Mouse (Mus musculus) NIH3T3 (cell line): ENCODE measurements around the gene Gm20662.

Experiments used
- DNase-seq: peaks from one replicate; pipeline ENCODE4 v3.0.0-alpha.2; 2012; ENCODE audit warnings: low read depth

Gene Gm20662

GRCm38 (mm10) chr9:108054331-108055040 is 58.3 kb downstream of the Gm20662 start:
- DNase-seq: no peak

GRCm38 (mm10) chr9:108055061-108055460 is 58.9 kb downstream of the Gm20662 start:
- no peak for DNase-seq

GRCm38 (mm10) chr9:108055661-108056237 is 59.6 kb downstream of the Gm20662 start:
- no peak for DNase-seq

- DNase-seq: no peak
Observed at GRCm38 (mm10) chr9:108056361-108057261, 60.5 kb downstream of the Gm20662 start.

GRCm38 (mm10) chr9:108057262-108057562 is 61.1 kb downstream of the Gm20662 start:
- DNase-seq: no peak

- DNase-seq: no peak
Observed at GRCm38 (mm10) chr9:108058291-108058690, 62.1 kb downstream of the Gm20662 start.

- DNase-seq: no peak
Observed at GRCm38 (mm10) chr9:108062142-108062541, 66.0 kb downstream of the Gm20662 start.

GRCm38 (mm10) chr9:108063361-108063760 is 67.2 kb downstream of the Gm20662 start:
- no peak for DNase-seq

- DNase-seq: peak; percentile 76
Observed at GRCm38 (mm10) chr9:108065491-108066011, 69.4 kb downstream of the Gm20662 start.

GRCm38 (mm10) chr9:108067199-108067598 is 71.0 kb downstream of the Gm20662 start:
- no peak for DNase-seq

GRCm38 (mm10) chr9:108067900-108068299 is 71.8 kb downstream of the Gm20662 start:
- peak; percentile 90 for DNase-seq

GRCm38 (mm10) chr9:108069007-108069406 is 72.9 kb downstream of the Gm20662 start:
- DNase-seq: no peak

GRCm38 (mm10) chr9:108069529-108069928 is 73.4 kb downstream of the Gm20662 start:
- no peak for DNase-seq

- DNase-seq: no peak
Observed at GRCm38 (mm10) chr9:108071801-108072200, 75.7 kb downstream of the Gm20662 start.

GRCm38 (mm10) chr9:108072481-108072924 is 76.4 kb downstream of the Gm20662 start:
- no peak for DNase-seq

GRCm38 (mm10) chr9:108073141-108073930 is 77.2 kb downstream of the Gm20662 start:
- no peak for DNase-seq

- no peak for DNase-seq
Observed at GRCm38 (mm10) chr9:108080168-108080567, 84.0 kb downstream of the Gm20662 start, which contains the start of gene Mst1. Gene Mst1 (plus strand): TSS chr9:108080436.

GRCm38 (mm10) chr9:108082549-108082948 is 86.4 kb downstream of the Gm20662 start:
- DNase-seq: no peak

GRCm38 (mm10) chr9:108082988-108083431 is 86.9 kb downstream of the Gm20662 start, which contains the start of gene Rnf123:
Gene Rnf123 (minus strand): TSS chr9:108083346.
- no peak for DNase-seq

GRCm38 (mm10) chr9:108083561-108083960 is 87.4 kb downstream of the Gm20662 start:
- no peak for DNase-seq

GRCm38 (mm10) chr9:108085261-108085660 is 89.1 kb downstream of the Gm20662 start:
- DNase-seq: no peak
